Mouse (Mus musculus) embryonic facial prominence, embryonic 11.5 days (tissue): Measurements from ENCODE around the gene Nle1. TPM values are rescaled to one million over a fixed set of nuclear protein-coding genes. Genes with fewer than 3 reads are reported as not detected.

ENCODE experiments used
- polyA plus RNA-seq: library from polyadenylated mRNA; unstranded; fragments of >200 nt; fragmentation: Nextera tagmentation; extraction: Ambion mirVana; gene quantifications from 2 replicates; pipeline ENCODE4 v1.2.1, GENCODE M21; 2014

The Nle1 gene
- polyA plus RNA-seq, 1 experiment from 2014 or later: 23.2 TPM

Other genes starting within 250 kb of the Nle1 start
- 0.11 and 0.26 TPM in 2 replicates for gene Cct6b, start 144.1 kb downstream of the Nle1 start, polyA plus RNA-seq
- gene Zfp830, start 144.1 kb downstream of the Nle1 start, polyA plus RNA-seq: 44.4 and 44.9 TPM in 2 replicates
- gene Lig3, start 127.3 kb downstream of the Nle1 start, polyA plus RNA-seq: 44.8 and 48.1 TPM in 2 replicates
- 12.1 and 12.8 TPM in 2 replicates for gene Rffl, start 37.2 kb downstream of the Nle1 start, polyA plus RNA-seq
- 13.4 and 13.5 TPM in 2 replicates for gene Rad51d, start 17.8 kb downstream of the Nle1 start, polyA plus RNA-seq
- gene Fndc8, start 16.3 kb downstream of the Nle1 start, polyA plus RNA-seq: 0.18 TPM in 1 of 2 replicates, not detected in the other
- 2.6 and 2.9 TPM in 2 replicates for gene Unc45b, start 2.1 kb upstream of the Nle1 start, polyA plus RNA-seq
- gene Slfn5, start 42.9 kb upstream of the Nle1 start, polyA plus RNA-seq: 0.90 and 1.4 TPM in 2 replicates
- gene Slfn9, start 83.4 kb upstream of the Nle1 start, polyA plus RNA-seq: 12.6 and 15.3 TPM in 2 replicates
- 0.20 and 0.36 TPM in 2 replicates for gene Slfn8, start 112.4 kb upstream of the Nle1 start, polyA plus RNA-seq
- 1.5 and 1.8 TPM in 2 replicates for gene Slfn2, start 156.7 kb upstream of the Nle1 start, polyA plus RNA-seq
- 0.11 TPM in 1 of 2 replicates, not detected in the other for gene Slfn1, start 208.4 kb upstream of the Nle1 start, polyA plus RNA-seq